Mouse (Mus musculus) neutrophil, adult 59 days (primary cell): Measurements from ENCODE around the gene Ccar1. TPM values are rescaled to one million over a fixed set of nuclear protein-coding genes. Genes with fewer than 3 reads are reported as not detected.

Source experiments
- total RNA-seq, 2 experiments: library from RNA; stranded (reverse); gene quantifications; 1 replicate in 1 of 2; 2 replicates in 1 of 2; pipeline ENCODE4 v1.2.4; 2023

The Ccar1 gene
- total RNA-seq = 10 to 100 TPM; 67.9 to 70.1 TPM

GRCm38 (mm10) chr10:62792177-62793090, at the start of gene Ccar1:
TSS of gene Ccar1 (minus strand) at chr10:62792286.

GRCm38 (mm10) chr10:62725771-62726687, 66.1 kb downstream of the Ccar1 start, which contains the start of gene Stox1:
TSS of gene Stox1 (minus strand) at chr10:62726128.

Other genes with a start within 250 kb of the Ccar1 start
- gene Kif1bp, start 213.8 kb downstream of the Ccar1 start, total RNA-seq = 10 to 100 TPM; 20.7 to 21.6 TPM
- 10 to 100 TPM; 40.7 to 41.9 TPM for gene Ddx21, start 190.0 kb downstream of the Ccar1 start, total RNA-seq
- 10 to 100 TPM; 51.3 to 60.4 TPM for gene Ddx50, start 141.1 kb downstream of the Ccar1 start, total RNA-seq
- gene Stox1, start 66.2 kb downstream of the Ccar1 start, total RNA-seq = not detected
- gene Tet1, start 116.7 kb upstream of the Ccar1 start, total RNA-seq = 1 to 10 TPM; 2.6 to 3.8 TPM
- 10 to 100 TPM; 16.7 to 16.9 TPM for gene Slc25a16, start 128.3 kb upstream of the Ccar1 start, total RNA-seq
- 10 to 100 TPM; 44.7 to 64.7 TPM for gene Dna2, start 154.7 kb upstream of the Ccar1 start, total RNA-seq
- 1 to 10 TPM; 5.7 to 7.5 TPM for gene Rufy2, start 187.9 kb upstream of the Ccar1 start, total RNA-seq
- 10 to 100 TPM; 34.0 to 52.3 TPM for gene Hnrnph3, start 231.9 kb upstream of the Ccar1 start, total RNA-seq
- under 1 TPM; 0.27 to 0.49 TPM for gene Pbld2, start 232.0 kb upstream of the Ccar1 start, total RNA-seq